27 mouse cellular contexts compared by ENCODE assay signal in the genomic region with DNA sequence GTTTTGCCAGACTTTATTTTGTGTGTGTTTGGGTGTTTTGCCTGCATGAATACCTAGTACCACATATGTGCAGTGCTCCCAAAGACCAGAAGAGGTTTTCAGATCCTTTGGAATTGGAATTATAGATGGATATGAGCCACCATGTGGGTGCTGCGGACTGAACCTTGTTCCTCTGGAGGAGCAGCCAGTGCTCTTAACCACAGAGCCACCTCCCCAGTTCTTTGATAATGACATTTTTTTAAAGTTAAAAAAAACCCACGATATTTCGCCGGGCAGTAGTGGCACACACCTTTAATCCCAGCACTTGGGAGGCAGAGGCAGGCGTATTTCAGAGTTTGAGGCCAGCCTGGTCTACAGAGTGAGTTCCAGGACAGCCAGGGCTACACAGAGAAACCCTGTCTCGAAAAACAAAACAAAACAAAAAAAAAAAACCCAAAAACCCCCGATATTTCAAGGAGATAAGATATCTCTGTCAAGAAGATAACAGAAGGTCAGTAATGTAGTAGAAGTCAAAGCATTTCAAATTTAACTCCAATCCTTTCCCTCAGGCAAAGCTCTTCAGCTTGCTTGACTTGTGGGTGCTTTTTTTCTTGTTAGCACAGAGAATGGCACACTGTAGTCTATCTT.
"Had no signal": no experiment of that assay in that cellular context is flagged by ENCODE, and none has a peak within 500 bp of the region (broad histone marks: within the 10 kb centered on the region; RNA-seq: fewer than 3 reads in every experiment).

No protein-coding gene starts in this region.

- H3K9ac ChIP-seq: limb, embryonic 12.5 days; limb, embryonic 13.5 days; limb, embryonic 15.5 days; liver, embryonic 12.5 days; liver, embryonic 13.5 days; liver, embryonic 14.5 days; liver, embryonic 15.5 days; liver, postnatal 0 days; lung, embryonic 14.5 days; lung, embryonic 15.5 days; midbrain, embryonic 12.5 days; midbrain, embryonic 13.5 days; midbrain, embryonic 15.5 days; neural tube, embryonic 12.5 days had no signal

- H3K4me1 ChIP-seq: limb, embryonic 10.5 days; limb, embryonic 12.5 days; limb, embryonic 13.5 days; limb, embryonic 15.5 days; lung, embryonic 15.5 days; midbrain, embryonic 10.5 days; midbrain, embryonic 12.5 days; midbrain, embryonic 13.5 days; midbrain, embryonic 15.5 days; neural tube, embryonic 12.5 days had no signal

- H3K27ac ChIP-seq: limb, embryonic 10.5 days; limb, embryonic 12.5 days; limb, embryonic 13.5 days; limb, embryonic 15.5 days; liver, embryonic 12.5 days; liver, embryonic 13.5 days; liver, embryonic 14.5 days; liver, embryonic 15.5 days; lung, embryonic 15.5 days; macrophage; midbrain, embryonic 10.5 days; midbrain, embryonic 12.5 days; midbrain, embryonic 13.5 days; midbrain, embryonic 15.5 days; neural tube, embryonic 12.5 days had no signal

- H3K9me3 ChIP-seq: limb, embryonic 10.5 days; limb, embryonic 15.5 days; liver, embryonic 12.5 days; liver, embryonic 13.5 days; liver, embryonic 15.5 days; lung, embryonic 15.5 days; midbrain, embryonic 12.5 days; midbrain, embryonic 15.5 days had no signal

- DNase-seq: left cerebral cortex, postnatal 4 days; liver; liver, embryonic 13.5 days; liver, postnatal 0 days; lung, adult 18-20 months; lung, adult 2 months; lung, embryonic 14.5 days; lung, postnatal 10 days; lung, postnatal 14 days; lung, postnatal 4 days; midbrain, embryonic 14.5 days had no signal

- H3K4me3 ChIP-seq: limb, embryonic 10.5 days; limb, embryonic 12.5 days; limb, embryonic 13.5 days; limb, embryonic 15.5 days; liver, embryonic 12.5 days; liver, embryonic 13.5 days; liver, embryonic 15.5 days; lung, embryonic 15.5 days; megakaryocyte, embryonic 14.5 days; midbrain, embryonic 10.5 days; midbrain, embryonic 12.5 days; midbrain, embryonic 13.5 days; midbrain, embryonic 15.5 days; myocyte; neural tube, embryonic 12.5 days had no signal

- H3K27me3 ChIP-seq: limb, embryonic 12.5 days; limb, embryonic 13.5 days; limb, embryonic 15.5 days; liver, embryonic 12.5 days; liver, embryonic 13.5 days; liver, embryonic 15.5 days; lung, embryonic 15.5 days; megakaryocyte, embryonic 14.5 days; midbrain, embryonic 12.5 days; midbrain, embryonic 13.5 days; midbrain, embryonic 15.5 days; neural tube, embryonic 12.5 days had no signal
